Mouse (Mus musculus) Muller cell, postnatal 12 days (primary cell): Measurements from ENCODE around the gene Rab23.

Source experiments
- DNase-seq: peaks from one replicate; pipeline ENCODE4 v3.0.0-alpha.2; 2015; ENCODE audit errors: inconsistent ontology term

The Rab23 gene

DNA sequence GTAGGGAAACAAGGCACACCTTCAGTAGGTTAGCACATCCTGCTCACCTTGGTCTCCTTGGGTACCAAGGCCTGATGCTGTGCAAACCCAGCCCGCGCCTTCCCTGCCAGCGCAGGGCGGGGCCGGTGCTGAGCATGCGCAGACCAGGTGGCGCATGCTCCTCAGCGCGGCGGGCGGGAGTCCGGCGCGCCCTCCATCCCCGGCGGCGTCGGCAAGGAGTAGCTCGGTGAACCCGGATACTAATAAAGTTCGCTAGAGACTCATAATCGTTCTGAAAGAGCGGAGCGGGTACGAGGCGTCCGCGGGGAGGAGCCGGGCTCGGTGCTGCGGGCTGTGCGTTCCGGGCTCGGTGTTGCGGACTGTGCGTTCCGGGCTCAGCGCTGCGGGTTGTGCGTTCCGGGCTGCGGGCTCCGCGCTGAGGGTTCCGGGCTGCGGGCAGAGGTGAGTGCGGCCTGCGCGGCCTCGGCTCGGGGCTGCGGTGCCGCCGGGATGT is at the start of gene Rab23:
Gene Rab23 (plus strand): TSS at position 155 of the 493 bp plus-strand sequence.
- peak; percentile 89 for DNase-seq

- DNase-seq: peak; percentile 77
Measured at GRCm38 (mm10) chr1:33670164-33670616, 49.5 kb upstream of the Rab23 start.

DNA sequence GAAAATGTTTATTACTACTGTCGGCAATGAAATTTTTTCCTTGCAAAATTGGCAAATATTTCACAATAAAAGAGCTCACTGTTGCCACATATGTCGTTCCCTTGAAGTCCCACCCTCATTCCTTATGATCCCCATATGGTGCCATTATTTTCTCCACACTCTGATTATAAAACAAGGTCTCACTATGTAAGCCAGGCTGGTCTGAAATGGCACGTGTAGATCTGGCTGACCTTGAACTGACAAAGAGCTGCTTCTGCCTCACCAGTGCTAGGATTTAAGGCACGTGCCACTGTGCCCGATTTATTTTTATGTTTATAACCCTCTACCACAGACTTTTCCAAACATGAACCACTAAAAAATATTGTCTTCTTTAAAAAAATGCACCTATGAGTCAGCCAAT is 48.2 kb upstream of the Rab23 start:
- no peak for DNase-seq

- DNase-seq: no peak
Measured at GRCm38 (mm10) chr1:33672083-33672482, 47.6 kb upstream of the Rab23 start.

DNA sequence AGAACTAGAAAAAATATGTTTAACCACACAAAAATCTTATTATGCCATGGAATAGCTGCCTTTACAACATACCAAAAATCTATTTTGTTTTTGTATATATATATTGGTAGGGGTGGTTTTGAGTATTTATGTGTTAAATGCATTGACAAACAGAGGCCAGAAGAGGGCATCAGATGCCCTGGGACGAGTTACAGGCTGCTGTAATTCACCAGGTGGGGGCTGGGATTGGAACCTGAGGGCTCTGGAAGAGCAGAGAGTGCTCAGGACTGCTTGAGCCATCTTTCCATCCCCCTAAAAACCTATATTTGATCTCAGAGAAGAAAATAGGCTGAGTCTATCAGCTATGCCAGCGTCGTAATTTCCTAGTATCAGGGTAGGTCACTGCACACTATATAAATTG is 47.2 kb upstream of the Rab23 start:
- peak; percentile 36 for DNase-seq

- DNase-seq: peak; percentile 38
Measured at GRCm38 (mm10) chr1:33673158-33673960, 46.3 kb upstream of the Rab23 start.

DNA sequence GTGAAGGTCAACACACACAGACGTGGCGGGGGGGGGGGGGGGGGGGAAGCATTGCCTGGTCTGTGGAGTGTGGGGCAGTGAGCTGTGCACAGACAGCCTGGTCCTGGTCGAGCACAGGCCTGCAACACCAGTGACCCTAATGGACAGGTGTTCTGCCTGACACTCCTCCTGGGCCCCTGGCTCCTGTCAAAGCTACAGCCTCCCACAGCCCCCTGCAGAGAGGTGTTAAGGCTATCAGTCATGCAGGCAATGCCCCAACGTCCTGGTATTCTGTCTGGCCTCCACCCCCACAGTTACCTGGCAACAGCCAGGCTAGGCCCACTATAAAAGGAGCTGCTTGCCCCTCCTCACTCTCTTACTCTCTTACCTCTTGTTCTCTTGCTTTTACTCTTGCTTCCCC is 39.3 kb upstream of the Rab23 start:
- no peak for DNase-seq

DNA sequence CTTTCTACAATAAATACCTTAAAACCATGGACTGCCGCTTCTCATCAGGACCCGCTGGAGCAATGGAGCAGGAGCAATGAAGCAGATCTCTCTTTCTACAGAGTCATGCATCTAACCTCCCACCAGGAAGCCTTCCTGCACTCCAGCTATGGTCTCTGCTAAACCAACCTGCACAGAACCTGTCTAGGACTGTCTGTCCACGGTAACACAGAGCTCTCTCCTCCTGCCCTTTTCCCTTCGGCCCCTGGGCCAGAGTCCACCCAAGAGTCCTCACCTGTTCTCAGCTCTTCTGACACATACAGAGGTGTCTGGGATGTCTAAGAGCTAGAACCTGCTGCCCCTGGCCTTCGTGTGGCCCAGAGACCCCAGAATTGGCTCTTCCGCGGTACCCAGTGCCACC is 38.8 kb upstream of the Rab23 start:
- DNase-seq: no peak

GRCm38 (mm10) chr1:33684459-33684858 is 35.2 kb upstream of the Rab23 start:
- peak; percentile 40 for DNase-seq

- DNase-seq: no peak
Measured at GRCm38 (mm10) chr1:33688810-33689209, 30.9 kb upstream of the Rab23 start.

DNA sequence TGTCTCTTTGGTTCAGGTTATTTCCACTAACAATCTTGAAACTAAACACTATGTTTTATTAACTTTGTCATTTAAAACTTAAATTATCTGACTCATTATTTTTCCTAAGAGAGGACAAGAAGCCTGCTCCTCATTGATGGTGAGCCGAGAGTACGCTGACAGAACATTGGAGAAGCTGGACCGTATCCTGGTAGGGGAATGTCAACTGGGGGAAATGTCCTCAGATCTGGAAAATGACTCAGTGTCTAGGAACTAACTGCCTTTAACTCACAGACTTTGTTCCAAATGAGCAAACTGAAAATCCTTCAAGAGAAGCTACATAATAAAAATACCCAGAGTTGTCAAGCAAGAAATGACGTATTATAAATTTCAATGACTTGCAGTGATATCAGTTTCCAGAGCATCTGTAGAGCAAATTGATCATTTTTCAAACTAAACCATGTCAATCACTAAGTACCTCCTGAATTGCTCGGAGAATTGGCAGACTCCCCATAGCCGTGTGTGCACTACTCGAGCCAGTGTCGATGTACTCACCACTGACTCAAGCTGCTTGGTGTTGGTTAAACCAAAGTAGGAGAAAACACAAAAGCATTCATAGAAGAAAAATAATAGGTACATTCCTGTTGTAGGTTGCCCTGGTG is 30.1 kb upstream of the Rab23 start:
- peak; percentile 70 for DNase-seq

DNA sequence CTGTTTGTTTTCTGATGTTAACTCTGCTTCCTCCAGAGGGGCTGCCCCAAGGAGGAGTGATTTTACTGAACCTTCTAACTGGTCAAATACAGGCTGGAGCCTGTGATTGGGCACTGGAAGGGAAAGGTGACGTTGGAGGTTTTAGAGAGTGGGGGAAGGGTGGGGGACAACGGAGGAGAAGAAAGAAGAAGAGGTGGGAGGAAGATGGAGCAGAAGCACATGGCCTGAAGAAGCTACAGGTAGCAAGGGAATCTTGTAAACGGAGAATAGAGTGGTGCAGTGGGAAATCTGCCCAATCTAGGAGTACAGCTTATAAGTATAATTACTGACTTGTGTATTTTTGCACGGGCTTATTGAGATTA is 29.6 kb upstream of the Rab23 start:
- DNase-seq: no peak

GRCm38 (mm10) chr1:33693893-33694292 is 25.8 kb upstream of the Rab23 start:
- no peak for DNase-seq

GRCm38 (mm10) chr1:33696016-33696415 is 23.7 kb upstream of the Rab23 start:
- DNase-seq: no peak

- DNase-seq: no peak
Measured at GRCm38 (mm10) chr1:33701244-33701643, 18.4 kb upstream of the Rab23 start.

DNA sequence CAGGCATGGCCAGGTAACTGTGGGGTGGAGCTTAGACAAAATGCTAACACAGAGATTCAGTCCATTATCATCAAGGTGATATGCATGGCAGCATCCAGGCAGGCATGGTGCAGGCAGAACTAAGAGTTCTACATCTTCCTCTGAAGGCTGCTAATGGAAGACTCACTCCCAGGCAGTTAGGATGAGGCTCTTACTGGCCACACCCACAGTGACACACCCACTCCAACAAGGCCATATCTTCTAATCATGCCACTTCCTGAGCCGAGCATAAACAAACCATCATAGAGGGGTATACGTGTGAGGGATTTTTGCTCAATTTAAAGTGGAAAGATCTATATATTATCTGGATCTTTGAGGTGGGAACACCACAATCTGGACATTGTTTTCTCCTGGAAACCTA is 10.1 kb upstream of the Rab23 start:
- DNase-seq: no peak

GRCm38 (mm10) chr1:33712026-33712425 is 7.7 kb upstream of the Rab23 start:
- no peak for DNase-seq

DNA sequence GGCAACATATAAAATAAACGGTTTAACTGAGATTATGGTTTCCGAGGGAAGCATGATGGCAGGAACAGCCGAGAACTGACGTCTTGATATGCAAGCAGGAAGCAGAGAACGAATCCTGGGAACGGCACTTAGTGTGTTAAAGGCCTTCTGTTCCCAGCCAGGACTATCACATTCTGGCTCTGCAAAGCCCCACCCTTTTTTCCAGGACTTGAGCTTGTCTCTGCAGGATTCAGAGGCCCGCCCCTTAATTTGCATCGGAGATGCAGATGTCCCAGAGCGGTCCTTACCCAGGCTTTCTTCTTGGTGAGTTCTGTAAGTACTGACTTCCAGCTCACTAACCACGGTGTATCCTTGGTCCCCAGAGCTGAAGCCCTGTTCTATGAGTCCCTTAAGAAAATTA is 4.9 kb upstream of the Rab23 start:
- DNase-seq: no peak

- no peak for DNase-seq
Measured at GRCm38 (mm10) chr1:33717636-33718035, 2.1 kb upstream of the Rab23 start.

DNA sequence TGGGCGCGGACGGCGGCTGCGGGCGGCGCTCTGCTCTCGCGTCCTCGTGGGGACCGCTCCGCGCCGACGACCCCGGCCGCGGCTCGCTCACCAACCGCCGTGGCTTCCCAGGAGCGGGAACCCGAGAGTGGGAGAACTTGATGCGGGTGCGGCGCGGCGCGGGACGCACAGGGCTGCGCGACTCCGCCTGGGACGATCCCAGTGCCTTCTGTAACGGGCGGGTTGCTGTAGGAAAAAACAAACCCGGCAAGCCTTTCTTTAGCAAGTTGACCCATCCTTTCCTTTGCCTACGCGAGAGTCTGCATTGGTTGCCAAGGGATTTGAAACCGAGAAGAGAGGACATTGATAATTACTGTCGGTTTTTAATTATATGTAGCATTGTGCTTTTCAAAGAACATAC is 544 bp downstream of the Rab23 start:
- no peak for DNase-seq

GRCm38 (mm10) chr1:33721020-33721419 is 1.3 kb downstream of the Rab23 start:
- no peak for DNase-seq

- DNase-seq: no peak
Measured at GRCm38 (mm10) chr1:33724516-33724915, 4.8 kb downstream of the Rab23 start.

GRCm38 (mm10) chr1:33725086-33725485 is 5.4 kb downstream of the Rab23 start:
- DNase-seq: no peak
